Mouse (Mus musculus) heart, postnatal 0 days (tissue): ENCODE measurements around the gene Ubl3.

ENCODE experiments used
- CTCF ChIP-seq: IDR thresholded peaks from 2 replicates; pipeline ENCODE4 v1.5.1; 2016; ENCODE audit warnings: antibody characterized with exemption, control low read depth, low read depth
- EP300 ChIP-seq: IDR thresholded peaks from 2 replicates; pipeline ENCODE4 v1.6.1; 2016; ENCODE audit warnings: antibody characterized with exemption, low read depth

DNA sequence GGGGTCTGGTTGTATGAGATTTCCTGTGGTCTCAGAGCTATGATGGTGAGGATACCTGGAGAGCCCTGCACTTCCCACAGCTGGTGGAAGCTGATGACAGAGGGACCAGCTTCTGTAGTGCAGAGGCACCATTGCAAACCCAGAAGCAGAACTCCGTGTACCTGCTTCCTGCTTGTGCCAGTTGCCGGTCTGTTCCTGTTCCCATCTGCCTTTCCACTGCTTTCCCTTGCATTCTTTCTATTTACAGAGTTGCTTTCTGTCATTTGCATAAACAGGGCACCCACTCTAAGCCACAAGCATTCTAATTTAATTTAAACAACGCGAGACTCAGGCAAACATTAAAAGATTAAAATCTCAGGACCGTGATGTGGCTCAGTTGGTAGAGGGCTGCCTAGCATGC lies 53.0 kb downstream of the Ubl3 start:
- TF ChIP-seq CTCF (no peak), EP300 (no peak)
